Mouse (Mus musculus) lung, postnatal 0 days (tissue): ENCODE measurements around the gene Phb2.

Experiments used
- CTCF ChIP-seq: IDR thresholded peaks from 2 replicates; pipeline ENCODE4 v1.5.1; 2016; ENCODE audit warnings: antibody characterized with exemption, mild to moderate bottlenecking
- EP300 ChIP-seq: IDR thresholded peaks from 2 replicates; pipeline ENCODE4 v1.6.1; 2016; ENCODE audit warnings: antibody characterized with exemption, mild to moderate bottlenecking, control low read depth

GRCm38 (mm10) chr6:124740888-124741761 is 29.0 kb downstream of the Phb2 start, which contains the start of gene Grcc10:
- TF ChIP-seq CTCF, result no peak
- TF ChIP-seq EP300, result no peak; the same call in none of the 2 replicates
